Mouse (Mus musculus): ENCODE measurements around the gene Rasal2.

Gene Rasal2

GRCm38 (mm10) chr1:157141014-157141413 is 271.4 kb downstream of the Rasal2 start:
- no peak for DNase-seq (ENCODE audit: low read depth, low spot score)

- no peak for DNase-seq (ENCODE audit: low read depth, low spot score)
Measured at GRCm38 (mm10) chr1:157137854-157138241, 274.5 kb downstream of the Rasal2 start.

GRCm38 (mm10) chr1:157137132-157137853 is 275.1 kb downstream of the Rasal2 start:
- DNase-seq (ENCODE audit: low read depth, low spot score), result no peak

GRCm38 (mm10) chr1:157128219-157128618 is 284.2 kb downstream of the Rasal2 start:
- DNase-seq (ENCODE audit: low read depth, low spot score), result no peak

GRCm38 (mm10) chr1:157123836-157124235 is 288.6 kb downstream of the Rasal2 start:
- DNase-seq (ENCODE audit: low read depth, low spot score), result no peak

GRCm38 (mm10) chr1:157119168-157119567 is 293.2 kb downstream of the Rasal2 start:
- no peak for DNase-seq (ENCODE audit: low read depth, low spot score)

- DNase-seq (ENCODE audit: low read depth, low spot score), result no peak
Measured at GRCm38 (mm10) chr1:157117440-157117839, 295.0 kb downstream of the Rasal2 start.

GRCm38 (mm10) chr1:157114492-157114891 is 297.9 kb downstream of the Rasal2 start:
- no peak for DNase-seq (ENCODE audit: low read depth, low spot score)

GRCm38 (mm10) chr1:157110287-157110835 is 302.0 kb downstream of the Rasal2 start:
- DNase-seq (ENCODE audit: low read depth, low spot score), result no peak

GRCm38 (mm10) chr1:157108580-157108979 is 303.8 kb downstream of the Rasal2 start, which contains the start of gene Tex35:
TSS of gene Tex35 (minus strand) at chr1:157108680.
- DNase-seq (ENCODE audit: low read depth, low spot score), result no peak

GRCm38 (mm10) chr1:157101122-157101865 is 311.1 kb downstream of the Rasal2 start:
- no peak for DNase-seq (ENCODE audit: low read depth, low spot score)

- DNase-seq (ENCODE audit: low read depth, low spot score), result no peak
Measured at GRCm38 (mm10) chr1:157095534-157095933, 316.9 kb downstream of the Rasal2 start.

- no peak for DNase-seq (ENCODE audit: low read depth, low spot score)
Measured at GRCm38 (mm10) chr1:157092622-157093021, 319.8 kb downstream of the Rasal2 start.

- no peak for DNase-seq (ENCODE audit: low read depth, low spot score)
Measured at GRCm38 (mm10) chr1:157092140-157092539, 320.3 kb downstream of the Rasal2 start.

GRCm38 (mm10) chr1:157090835-157091234 is 321.6 kb downstream of the Rasal2 start:
- no peak for DNase-seq (ENCODE audit: low read depth, low spot score)

- DNase-seq (ENCODE audit: low read depth, low spot score), result peak; percentile 67
Measured at GRCm38 (mm10) chr1:157086097-157086994, 326.0 kb downstream of the Rasal2 start.

Measured in WW6 (cell line).